Mouse (Mus musculus): ENCODE data around the gene Ier5.
A peak's percentile ranks its signal among the peaks of the same experiment; 100 is the strongest.

Ier5 gene

GRCm38 (mm10) chr1:155098486-155099279, 753 bp downstream of the Ier5 start:
- no peak for DNase-seq (ENCODE audit: low read depth, low spot score)

GRCm38 (mm10) chr1:155097931-155098485, 1.4 kb downstream of the Ier5 start:
- DNase-seq (ENCODE audit: low read depth, low spot score) = no peak

- DNase-seq (ENCODE audit: low read depth, low spot score) = no peak
These were observed 2.1 kb downstream of the Ier5 start for GRCm38 (mm10) chr1:155097354-155097753.

- DNase-seq (ENCODE audit: low read depth, low spot score) = no peak
These were observed 2.7 kb downstream of the Ier5 start for GRCm38 (mm10) chr1:155096620-155097261.

GRCm38 (mm10) chr1:155093971-155094707, 5.3 kb downstream of the Ier5 start:
- no peak for DNase-seq (ENCODE audit: low read depth, low spot score)

GRCm38 (mm10) chr1:155093145-155093791, 6.2 kb downstream of the Ier5 start:
- DNase-seq (ENCODE audit: low read depth, low spot score) = no peak

- DNase-seq (ENCODE audit: low read depth, low spot score) = peak; percentile 63
These were observed 7.3 kb downstream of the Ier5 start for GRCm38 (mm10) chr1:155091842-155092800.

- no peak for DNase-seq (ENCODE audit: low read depth, low spot score)
These were observed 8.0 kb downstream of the Ier5 start for GRCm38 (mm10) chr1:155091374-155091841.

- DNase-seq (ENCODE audit: low read depth, low spot score) = no peak
These were observed 8.7 kb downstream of the Ier5 start for GRCm38 (mm10) chr1:155090736-155091135.

GRCm38 (mm10) chr1:155090327-155090726, 9.1 kb downstream of the Ier5 start:
- no peak for DNase-seq (ENCODE audit: low read depth, low spot score)

- no peak for DNase-seq (ENCODE audit: low read depth, low spot score)
These were observed 10.4 kb downstream of the Ier5 start for GRCm38 (mm10) chr1:155088847-155089603.

- no peak for DNase-seq (ENCODE audit: low read depth, low spot score)
These were observed 11.4 kb downstream of the Ier5 start for GRCm38 (mm10) chr1:155088046-155088445.

- no peak for DNase-seq (ENCODE audit: low read depth, low spot score)
These were observed 12.5 kb downstream of the Ier5 start for GRCm38 (mm10) chr1:155086893-155087292.

GRCm38 (mm10) chr1:155086416-155086815, 13.0 kb downstream of the Ier5 start:
- DNase-seq (ENCODE audit: low read depth, low spot score) = no peak

GRCm38 (mm10) chr1:155084839-155085238, 14.6 kb downstream of the Ier5 start:
- DNase-seq (ENCODE audit: low read depth, low spot score) = no peak

GRCm38 (mm10) chr1:155083271-155084265, 15.9 kb downstream of the Ier5 start:
- DNase-seq (ENCODE audit: low read depth, low spot score) = peak; percentile 88

- peak; percentile 73 for DNase-seq (ENCODE audit: low read depth, low spot score)
These were observed 16.5 kb downstream of the Ier5 start for GRCm38 (mm10) chr1:155082965-155083268.

- DNase-seq (ENCODE audit: low read depth, low spot score) = no peak
These were observed 17.1 kb downstream of the Ier5 start for GRCm38 (mm10) chr1:155082158-155082964.
